Mouse (Mus musculus): Measurements from ENCODE around the gene Gm1113. TPM values are rescaled to one million over a fixed set of nuclear protein-coding genes. Genes with fewer than 3 reads are reported as not detected.

The Gm1113 gene
- polyA plus RNA-seq (2015; fragmentation: Nextera tagmentation; extraction: Ambion mirVana), result not detected in 2 replicates

DNA sequence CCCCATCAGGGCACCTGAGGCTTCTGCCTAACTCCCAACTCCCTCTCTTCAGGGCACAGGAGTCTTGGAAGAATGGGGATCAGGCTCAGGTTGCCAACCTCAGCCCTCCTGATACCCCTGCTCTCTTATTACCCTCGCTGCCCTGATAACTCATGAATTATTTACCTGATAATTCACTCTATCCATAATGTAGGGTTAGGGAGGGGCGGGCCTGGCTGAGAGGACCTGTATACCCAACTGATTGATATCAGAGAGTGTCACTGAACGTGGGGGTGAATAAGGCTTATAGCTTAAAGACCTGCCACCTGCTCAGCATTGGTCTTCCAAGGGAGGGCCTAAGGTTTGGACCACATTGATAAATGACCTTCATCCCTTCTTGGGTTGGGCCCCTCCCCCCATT is at the start of gene Gm1113:
TSS of gene Gm1113 (minus strand) at position 101 of the 400 bp plus-strand sequence.
- H3K27me3 ChIP-seq (ENCODE audit: control insufficient read depth, insufficient read depth, low read depth, low read length), result no peaks in the 10 kb centered on the region
- WGBS, result 73% methylated on average over 3 of the region's 3 CpGs
- no peak for ATAC-seq
- H3K4me2 ChIP-seq (ENCODE audit: low read length), result no peak within 1 kb of the TSS
- H3K9me3 ChIP-seq (replicated peaks; ENCODE audit: control insufficient read depth, low read length, poor library complexity, severe bottlenecking), result no peaks in the 10 kb centered on the region
- no peak within 1 kb of the TSS for H3K9ac ChIP-seq (ENCODE audit: low read depth, low read length)
- H3K4me1 ChIP-seq (ENCODE audit: control insufficient read depth, insufficient read depth, low read length), result peaks cover under 1% of the 10 kb centered on the region; the same call in 1 of the 2 replicates
- no peak within 1 kb of the TSS for H3K4me3 ChIP-seq (ENCODE audit: low read depth, low read length)
- no peaks in the 10 kb centered on the region for H3K36me3 ChIP-seq (ENCODE audit: control insufficient read depth, insufficient read depth, low read length)
- H3K27ac ChIP-seq (ENCODE audit: low read length), result no peak within 1 kb of the TSS

DNA sequence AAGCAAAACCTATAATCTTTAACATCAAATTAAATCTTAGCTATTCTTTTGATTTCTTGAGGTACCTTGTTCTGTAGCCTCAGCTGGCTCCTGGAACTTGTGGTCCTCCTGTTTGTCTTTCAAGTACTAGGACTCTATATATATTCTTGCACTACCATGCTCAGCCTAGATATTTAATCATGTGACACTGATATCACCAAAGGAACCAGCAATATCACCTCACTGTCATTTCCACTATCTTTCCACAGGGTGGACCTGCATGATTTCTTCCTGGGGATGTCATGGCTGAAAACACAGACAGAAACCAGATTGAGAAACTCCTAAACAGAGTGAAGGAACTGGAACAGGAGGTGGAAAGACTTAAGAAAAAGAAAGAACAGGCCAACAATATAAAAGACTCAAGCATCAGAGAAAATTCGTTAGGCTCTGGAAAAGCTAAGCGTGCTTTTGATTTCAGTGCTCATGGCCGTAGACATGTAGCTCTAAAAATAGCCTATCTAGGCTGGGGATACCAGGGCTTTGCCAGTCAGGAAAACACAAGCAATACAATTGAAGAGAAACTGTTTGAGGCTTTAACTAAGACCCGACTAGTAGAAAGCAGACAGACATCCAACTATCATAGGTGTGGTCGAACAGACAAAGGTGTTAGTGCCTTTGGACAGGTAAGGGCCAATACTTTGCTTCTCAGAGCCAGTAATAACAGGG is 46.6 kb upstream of the Gm1113 start:
- no peak overlapping the region for H3K9ac ChIP-seq (ENCODE audit: low read depth, low read length)
- H3K9me3 ChIP-seq (replicated peaks; ENCODE audit: control insufficient read depth, low read length, poor library complexity, severe bottlenecking), result no peaks in the 10 kb centered on the region
- peaks cover 15% of the 10 kb centered on the region for H3K4me1 ChIP-seq (ENCODE audit: control insufficient read depth, insufficient read depth, low read length)
- peaks cover 19% of the 10 kb centered on the region for H3K36me3 ChIP-seq (ENCODE audit: control insufficient read depth, insufficient read depth, low read length)
- H3K27ac ChIP-seq (ENCODE audit: low read length), result no peak overlapping the region
- ATAC-seq, result no peak
- no peak overlapping the region for H3K4me3 ChIP-seq (ENCODE audit: low read depth, low read length)
- no peak overlapping the region for H3K4me2 ChIP-seq (ENCODE audit: low read length)
- no peaks in the 10 kb centered on the region for H3K27me3 ChIP-seq (ENCODE audit: control insufficient read depth, insufficient read depth, low read depth, low read length)
- WGBS, result 97% methylated on average over 5 of the region's 5 CpGs

DNA sequence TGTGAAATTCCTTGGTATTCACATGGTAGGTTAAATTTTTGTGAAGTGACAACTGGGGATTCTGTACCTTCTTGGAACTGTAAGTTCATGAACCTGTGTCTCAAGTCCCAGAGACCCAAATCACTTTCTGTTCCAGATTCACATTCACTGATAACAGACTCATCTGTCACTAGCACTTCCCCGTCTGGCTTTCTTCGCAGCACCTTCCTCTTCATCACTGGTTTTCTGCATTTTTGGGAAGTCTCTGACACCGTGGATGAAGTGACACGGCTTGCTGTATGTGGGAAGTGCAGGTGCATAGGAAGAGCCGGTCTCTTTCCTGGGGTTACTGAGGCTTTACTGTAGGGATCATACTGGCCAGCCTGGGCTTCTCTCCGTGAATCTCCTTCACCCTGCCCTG is 43.5 kb upstream of the Gm1113 start:
- Histone ChIP-seq H3K4me2 (ENCODE audit: low read length) (no peak overlapping the region), H3K9me3 (replicated peaks; ENCODE audit: control insufficient read depth, low read length, poor library complexity, severe bottlenecking) (no peaks in the 10 kb centered on the region), H3K4me3 (ENCODE audit: low read depth, low read length) (no peak overlapping the region), H3K9ac (ENCODE audit: low read depth, low read length) (no peak overlapping the region), H3K4me1 (ENCODE audit: control insufficient read depth, insufficient read depth, low read length) (peaks cover 16% of the 10 kb centered on the region), H3K27me3 (ENCODE audit: control insufficient read depth, insufficient read depth, low read depth, low read length) (no peaks in the 10 kb centered on the region), H3K27ac (ENCODE audit: low read length) (no peak overlapping the region), H3K36me3 (ENCODE audit: control insufficient read depth, insufficient read depth, low read length) (peaks cover 16% of the 10 kb centered on the region)
- no peak for ATAC-seq
- WGBS, result 92% methylated on average over 6 of the region's 6 CpGs

DNA sequence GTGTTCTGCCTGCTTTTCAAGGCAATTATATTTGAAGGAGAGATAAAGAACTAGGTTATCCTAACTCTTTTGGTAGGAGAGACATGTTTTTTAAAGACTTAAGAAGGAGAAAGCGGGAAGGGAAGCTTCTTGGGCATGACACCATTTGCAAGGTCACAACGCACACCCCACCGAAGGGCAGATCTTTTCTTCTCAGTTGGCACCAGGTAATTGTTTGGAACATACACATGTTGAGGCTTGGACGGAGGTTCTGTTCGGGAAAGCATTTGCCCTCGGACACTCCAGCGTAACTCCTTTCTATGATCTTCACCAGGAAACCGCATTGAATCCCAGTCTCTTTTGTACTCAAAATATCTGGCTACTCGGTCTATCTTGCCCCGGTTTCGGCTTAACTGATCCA is 43.0 kb upstream of the Gm1113 start:
- H3K4me2 ChIP-seq (ENCODE audit: low read length), result no peak overlapping the region
- H3K27me3 ChIP-seq (ENCODE audit: control insufficient read depth, insufficient read depth, low read depth, low read length), result no peaks in the 10 kb centered on the region
- peaks cover 14% of the 10 kb centered on the region for H3K36me3 ChIP-seq (ENCODE audit: control insufficient read depth, insufficient read depth, low read length)
- H3K4me3 ChIP-seq (ENCODE audit: low read depth, low read length), result no peak overlapping the region
- no peak overlapping the region for H3K27ac ChIP-seq (ENCODE audit: low read length)
- H3K9me3 ChIP-seq (replicated peaks; ENCODE audit: control insufficient read depth, low read length, poor library complexity, severe bottlenecking), result no peaks in the 10 kb centered on the region
- 97% methylated on average over 11 of the region's 11 CpGs for WGBS
- ATAC-seq, result no peak
- H3K9ac ChIP-seq (ENCODE audit: low read depth, low read length), result no peak overlapping the region
- peaks cover 16% of the 10 kb centered on the region for H3K4me1 ChIP-seq (ENCODE audit: control insufficient read depth, insufficient read depth, low read length)

DNA sequence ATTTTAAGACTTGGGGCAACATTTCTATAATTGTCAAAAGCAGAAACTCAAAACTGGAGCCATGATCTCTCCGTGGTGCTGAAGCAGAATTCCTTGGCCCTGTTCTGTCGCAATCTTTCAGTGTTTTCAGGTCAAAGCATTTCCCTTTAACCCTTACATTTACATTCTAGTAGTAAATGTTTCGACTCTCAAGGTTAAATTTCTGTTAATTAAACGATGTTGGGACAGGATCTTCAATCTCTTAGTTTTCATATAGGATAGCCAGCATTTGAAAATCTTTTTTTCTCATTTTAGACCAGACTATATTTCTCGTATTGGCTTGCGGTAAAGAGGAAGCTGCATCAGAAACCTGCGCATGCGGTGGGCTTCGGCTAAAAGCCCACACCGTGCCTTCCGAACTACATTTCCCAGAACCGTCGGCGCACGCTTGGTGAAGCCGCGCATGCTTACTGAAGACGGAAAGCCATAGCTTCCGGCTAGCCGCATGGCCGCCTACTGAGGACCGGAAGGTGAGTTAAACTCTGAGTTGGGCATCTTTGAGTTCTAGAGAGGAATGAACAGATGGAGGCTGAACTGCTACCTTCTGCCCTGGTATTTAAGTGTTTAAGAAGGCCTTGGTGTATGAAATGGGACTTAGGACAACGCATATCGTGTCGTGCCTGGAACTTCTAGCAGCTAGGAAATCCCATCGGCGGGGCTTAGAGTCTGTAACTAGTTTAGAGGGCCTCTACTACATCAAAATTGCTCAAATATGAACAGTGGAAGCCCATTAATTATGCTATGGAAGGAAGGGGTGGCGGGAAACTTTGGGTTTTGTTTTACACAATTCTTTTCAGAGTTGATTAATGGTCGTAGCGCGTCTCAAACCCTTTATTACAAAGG is 41.2 kb upstream of the Gm1113 start:
- Histone ChIP-seq H3K4me3 (ENCODE audit: low read depth, low read length) (peak overlapping the region; percentile 73), H3K36me3 (ENCODE audit: control insufficient read depth, insufficient read depth, low read length) (peaks cover 7% of the 10 kb centered on the region), H3K9ac (ENCODE audit: low read depth, low read length) (peak overlapping the region; percentile 73), H3K27ac (ENCODE audit: low read length) (peak overlapping the region; percentile 90), H3K4me1 (ENCODE audit: control insufficient read depth, insufficient read depth, low read length) (peaks cover 16% of the 10 kb centered on the region), H3K9me3 (replicated peaks; ENCODE audit: control insufficient read depth, low read length, poor library complexity, severe bottlenecking) (no peaks in the 10 kb centered on the region), H3K27me3 (ENCODE audit: control insufficient read depth, insufficient read depth, low read depth, low read length) (no peaks in the 10 kb centered on the region), H3K4me2 (ENCODE audit: low read length) (peak overlapping the region; percentile 92)
- ATAC-seq, result peak; percentile 92
- 2% methylated on average over 31 of the region's 31 CpGs for WGBS

DNA sequence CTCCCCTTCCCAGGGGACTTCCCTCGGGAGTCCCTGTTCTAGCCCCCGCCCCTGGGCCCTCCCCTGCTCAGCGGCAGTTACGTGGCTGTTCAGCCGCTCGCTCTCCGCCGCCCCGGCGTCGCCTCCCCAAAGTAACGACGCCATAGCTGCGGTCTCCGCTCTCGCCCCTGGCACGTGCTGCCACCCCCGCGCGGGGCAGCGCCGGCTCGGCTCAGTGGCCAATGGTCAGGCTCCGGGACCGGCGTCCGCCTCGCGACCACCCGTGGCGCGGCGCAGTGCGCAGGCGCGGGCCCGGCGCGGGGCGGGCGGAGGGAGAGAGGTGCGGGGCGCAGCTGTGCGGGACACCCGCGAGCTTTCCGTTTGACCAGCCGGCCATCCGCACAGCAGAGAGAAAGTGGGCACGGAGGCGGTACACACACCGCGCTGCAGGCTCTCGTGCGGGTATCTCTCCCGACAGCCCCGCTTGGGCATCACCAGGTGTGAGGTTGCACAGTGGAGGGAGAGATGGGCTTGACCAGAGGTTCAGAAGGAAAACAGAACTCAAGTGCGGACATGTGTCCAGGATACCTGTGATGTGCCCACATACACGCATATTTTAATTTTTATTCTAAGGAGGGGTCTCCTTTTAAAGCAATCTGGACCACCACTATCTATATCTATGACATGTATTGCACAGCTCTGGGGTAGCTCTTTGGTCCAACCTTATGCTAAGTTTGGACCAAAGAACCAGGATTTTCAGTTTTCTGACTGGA is 40.4 kb upstream of the Gm1113 start, which contains the start of the genes Ddx25 and Pus3:
TSS of gene Ddx25 (minus strand) at position 272 of the 752 bp plus-strand sequence.
TSS of gene Pus3 (plus strand) at position 339 of the 752 bp plus-strand sequence.
- Histone ChIP-seq H3K4me1 (ENCODE audit: control insufficient read depth, insufficient read depth, low read length) (peaks cover 16% of the 10 kb centered on the region), H3K27me3 (ENCODE audit: control insufficient read depth, insufficient read depth, low read depth, low read length) (no peaks in the 10 kb centered on the region), H3K9ac (ENCODE audit: low read depth, low read length) (peak within 1 kb of the TSS; percentile 73), H3K4me2 (ENCODE audit: low read length) (peak within 1 kb of the TSS; percentile 92), H3K27ac (ENCODE audit: low read length) (peak within 1 kb of the TSS; percentile 90), H3K9me3 (replicated peaks; ENCODE audit: control insufficient read depth, low read length, poor library complexity, severe bottlenecking) (no peaks in the 10 kb centered on the region), H3K36me3 (ENCODE audit: control insufficient read depth, insufficient read depth, low read length) (peaks cover 7% of the 10 kb centered on the region), H3K4me3 (ENCODE audit: low read depth, low read length) (peak within 1 kb of the TSS; percentile 73)
- under 1% methylated on average over 39 of the region's 59 CpGs for WGBS
- ATAC-seq, result peak; percentile 87

DNA sequence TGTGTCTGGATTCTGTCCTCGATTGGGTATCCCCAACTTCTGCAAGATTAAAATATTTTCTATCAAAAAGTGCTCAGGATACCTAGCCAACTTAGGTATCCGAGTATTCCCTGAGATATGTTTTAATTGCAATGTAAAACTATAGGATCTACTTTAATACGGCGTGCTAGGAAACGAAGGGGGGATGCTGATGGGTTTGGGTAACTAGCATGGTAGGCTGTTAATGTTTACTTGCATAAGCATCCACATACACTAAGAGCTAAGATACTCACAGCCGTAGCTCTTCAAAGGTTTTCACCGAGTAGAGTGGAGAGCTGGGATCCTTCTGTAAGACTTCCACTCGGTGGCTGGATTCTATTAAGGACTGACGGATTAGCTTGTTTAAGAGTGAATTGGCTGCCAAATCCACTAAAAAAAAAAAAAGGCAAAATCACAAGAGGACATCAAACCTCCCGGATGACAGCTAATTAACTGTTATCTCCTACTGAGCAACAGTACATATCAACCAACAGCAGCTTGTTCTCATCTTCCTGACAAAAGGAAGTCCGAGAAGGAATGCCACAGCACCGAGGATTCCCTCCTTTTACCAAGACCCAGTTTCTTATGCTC is 38.5 kb upstream of the Gm1113 start:
- Histone ChIP-seq H3K4me1 (ENCODE audit: control insufficient read depth, insufficient read depth, low read length) (peaks cover 16% of the 10 kb centered on the region), H3K9me3 (replicated peaks; ENCODE audit: control insufficient read depth, low read length, poor library complexity, severe bottlenecking) (no peaks in the 10 kb centered on the region), H3K36me3 (ENCODE audit: control insufficient read depth, insufficient read depth, low read length) (peaks cover 4% of the 10 kb centered on the region), H3K4me3 (ENCODE audit: low read depth, low read length) (no peak overlapping the region), H3K27ac (ENCODE audit: low read length) (no peak overlapping the region), H3K4me2 (ENCODE audit: low read length) (peak overlapping the region; percentile 92), H3K9ac (ENCODE audit: low read depth, low read length) (no peak overlapping the region), H3K27me3 (ENCODE audit: control insufficient read depth, insufficient read depth, low read depth, low read length) (no peaks in the 10 kb centered on the region)
- ATAC-seq, result no peak
- WGBS, result 71% methylated on average over 12 of the region's 12 CpGs

DNA sequence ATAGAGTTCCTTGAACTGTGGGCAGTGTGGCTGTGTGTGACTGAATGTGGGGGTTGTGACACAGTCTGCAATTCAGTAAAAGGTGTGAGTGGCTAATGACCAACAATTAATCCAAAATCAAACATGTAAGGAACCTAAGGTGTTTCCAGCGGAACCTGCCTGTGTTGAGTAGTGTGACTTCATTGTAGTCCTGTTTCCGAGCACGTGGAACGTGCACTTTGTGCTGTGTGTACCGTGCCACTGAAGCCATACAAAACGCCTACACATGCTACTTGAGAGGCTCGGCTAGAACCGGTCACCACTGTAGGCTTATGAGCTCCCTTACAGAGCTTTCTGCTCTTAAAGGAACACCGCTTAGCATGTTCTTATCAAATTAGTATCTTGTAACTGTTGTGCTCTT is 30.4 kb upstream of the Gm1113 start:
- Histone ChIP-seq H3K36me3 (ENCODE audit: control insufficient read depth, insufficient read depth, low read length) (peaks cover 12% of the 10 kb centered on the region), H3K9me3 (replicated peaks; ENCODE audit: control insufficient read depth, low read length, poor library complexity, severe bottlenecking) (no peaks in the 10 kb centered on the region), H3K4me2 (ENCODE audit: low read length) (no peak overlapping the region), H3K9ac (ENCODE audit: low read depth, low read length) (no peak overlapping the region), H3K27me3 (ENCODE audit: control insufficient read depth, insufficient read depth, low read depth, low read length) (no peaks in the 10 kb centered on the region), H3K27ac (ENCODE audit: low read length) (no peak overlapping the region), H3K4me1 (ENCODE audit: control insufficient read depth, insufficient read depth, low read length) (no peaks in the 10 kb centered on the region), H3K4me3 (ENCODE audit: low read depth, low read length) (no peak overlapping the region)
- 86% methylated on average over 9 of the region's 9 CpGs for WGBS
- 0 out of 2 replicates have a peak, but pooled peaks have one; percentile 26 for ATAC-seq
